8 mouse cellular contexts compared by ENCODE assay signal in the genomic region with DNA sequence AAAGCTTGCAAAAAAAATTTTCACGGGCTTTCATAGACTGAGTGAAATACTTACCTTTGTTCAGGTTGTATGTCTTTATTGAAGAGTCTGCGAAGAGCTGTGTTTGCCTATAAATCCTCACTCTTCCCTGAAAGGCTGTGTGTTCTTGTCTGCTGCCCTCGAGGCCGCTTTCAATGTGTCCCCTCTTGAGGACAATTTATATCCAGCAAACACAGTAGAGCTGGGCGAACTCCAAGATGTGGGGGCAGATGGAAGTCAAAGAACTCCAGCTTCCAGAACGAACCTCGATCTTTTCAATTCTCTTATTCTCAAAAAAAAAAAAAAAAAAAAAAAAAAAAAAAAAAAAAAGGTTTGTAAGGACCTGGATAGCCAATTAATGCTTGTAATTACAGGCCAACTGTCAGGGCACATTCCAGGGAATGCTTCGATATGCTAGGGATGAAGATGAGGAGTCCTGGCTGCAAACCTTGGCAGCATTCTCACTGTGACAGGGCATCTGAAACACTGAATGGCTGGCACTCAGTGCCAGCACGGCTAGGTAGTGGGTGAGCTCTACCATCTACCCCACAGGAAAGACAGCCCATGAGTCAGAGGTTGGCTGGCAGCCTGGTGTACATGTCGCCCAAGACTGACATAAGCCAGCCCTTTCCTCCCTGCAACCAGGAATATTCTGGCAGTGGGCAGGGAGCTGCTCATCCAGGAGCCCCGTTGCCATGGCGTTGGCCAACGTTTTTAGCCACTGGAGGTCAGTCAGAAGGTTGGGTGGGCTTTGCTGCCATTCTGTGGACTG. TPM values are rescaled to one million over a fixed set of nuclear protein-coding genes. Genes with fewer than 3 reads are reported as not detected.
DNase-seq lines count a peak whose midpoint lies in the region; ATAC-seq and TF ChIP-seq lines count a peak whose summit lies in the region.

Hdac4 (minus strand) TSS at position 340 of the 790 bp plus-strand sequence.

- no peak within 1 kb of the TSS for H3K4me2 ChIP-seq in forebrain, postnatal 0 days (ENCODE audit: low read depth)
- no peak within 1 kb of the TSS for H3K4me2 ChIP-seq in limb, embryonic 12.5 days

- H3K4me1 ChIP-seq in forebrain, postnatal 0 days (ENCODE audit: insufficient read depth): peaks cover 10% of the 10 kb centered on the region
- 0 out of 2 replicates have a peak, but pooled peaks cover 3% of the 10 kb centered on the region for H3K4me1 ChIP-seq in limb, embryonic 12.5 days (replicated peaks)

- H3K27me3 ChIP-seq in forebrain, postnatal 0 days (ENCODE audit: insufficient read depth, low read length): no peaks in the 10 kb centered on the region
- no peaks in the 10 kb centered on the region for H3K27me3 ChIP-seq in limb, embryonic 12.5 days

- H3K36me3 ChIP-seq in forebrain, postnatal 0 days (ENCODE audit: insufficient read depth): no peaks in the 10 kb centered on the region
- no peaks in the 10 kb centered on the region for H3K36me3 ChIP-seq in limb, embryonic 12.5 days

- WGBS in forebrain, postnatal 0 days: 30% methylated on average over 13 of the region's 13 CpGs
- WGBS in limb, embryonic 12.5 days: 70% methylated on average over 13 of the region's 13 CpGs

- TF ChIP-seq CTCF in forebrain, postnatal 0 days (IDR thresholded peaks at IDR 0.05; ENCODE audit: low read depth): no peak

- no peak for DNase-seq in urinary bladder, adult 2 months (ENCODE audit: low spot score)
- no peak for DNase-seq in urinary bladder, postnatal 4 days (ENCODE audit: low spot score in 2 of 2)
- DNase-seq in cerebellum, adult 11 months: peak; percentile 77
- DNase-seq in forebrain, postnatal 0 days: peak; percentile 56
- peak; percentile 47 for DNase-seq in skeletal muscle tissue, adult 2 months (ENCODE audit: low read depth, low spot score)
- DNase-seq in urinary bladder, postnatal 25 days (ENCODE audit: low spot score): no peak

- H3K9me3 ChIP-seq in forebrain, postnatal 0 days (ENCODE audit: low read length): no peaks in the 10 kb centered on the region
- H3K9me3 ChIP-seq in limb, embryonic 12.5 days: no peaks in the 10 kb centered on the region

- no peak within 1 kb of the TSS for H3K4me3 ChIP-seq in forebrain, postnatal 0 days (ENCODE audit: low read depth, low read length)
- no peak within 1 kb of the TSS for H3K4me3 ChIP-seq in limb, embryonic 12.5 days (replicated peaks)

- peak; percentile 72 for ATAC-seq in forebrain, postnatal 0 days
- peak; percentile 21 to 30; a peak in 1 of 4 replicates for ATAC-seq in hematopoietic stem cell, adult 5-6 weeks (replicated peaks in 1 of 2; ENCODE audit: insufficient read depth in 1 of 2, low FRiP score in 2 of 2, low TSS enrichment in 1 of 2, low read depth in 1 of 2, poor library complexity in 2 of 2, severe bottlenecking in 2 of 2)
- ATAC-seq in limb, embryonic 12.5 days (ENCODE audit: insufficient number of reproducible peaks, insufficient read depth, low FRiP score, low TSS enrichment, low read depth): no peak

- no peak within 1 kb of the TSS for H3K9ac ChIP-seq in forebrain, postnatal 0 days
- H3K9ac ChIP-seq in limb, embryonic 12.5 days (replicated peaks): no peak within 1 kb of the TSS

- H3K27ac ChIP-seq in forebrain, postnatal 0 days (ENCODE audit: low read depth, low read length): no peak within 1 kb of the TSS
- H3K27ac ChIP-seq in limb, embryonic 12.5 days: no peak within 1 kb of the TSS

RNA-seq across cellular contexts. Expression of gene Hdac4, which starts in this region (rescaled TPM):
- 15.4 and 17.5 TPM in 2 replicates for polyA plus RNA-seq in urinary bladder, adult 2 months (2012; rRNA removed)
- total RNA-seq in forebrain, postnatal 0 days (2014; rRNA removed): 39.7 and 57.0 TPM in 2 replicates
- 11.2 and 21.3 TPM in 2 replicates for polyA plus RNA-seq in forebrain, postnatal 0 days (2015; fragmentation: Nextera tagmentation; extraction: Ambion mirVana)
- 12.6 and 17.6 TPM in 2 replicates for total RNA-seq in hematopoietic stem cell, adult 5-6 weeks (2017)
- polyA plus RNA-seq in limb, embryonic 12.5 days (2016; fragmentation: Nextera tagmentation; extraction: Ambion mirVana): 22.8 and 26.0 TPM in 2 replicates

Comparison
In these comparisons a context has a peak if more than half of its experiments do, and no peak if none do; other contexts are left out.
1. DNase-seq: peak in cerebellum, adult 11 months (single experiment), forebrain, postnatal 0 days (single experiment) and skeletal muscle tissue, adult 2 months (single experiment); none in urinary bladder, adult 2 months (single experiment), urinary bladder, postnatal 4 days (0 of 2) and urinary bladder, postnatal 25 days (single experiment).